Mouse (Mus musculus) adrenal gland, postnatal 4 days (tissue): Measurements from ENCODE around the gene Gm49510. TPM values are rescaled to one million over a fixed set of nuclear protein-coding genes. Genes with fewer than 3 reads are reported as not detected.

Experiments
- DNase-seq, 2 experiments: peaks; one replicate each; pipeline ENCODE4 v3.0.0; 2021 to 2022; ENCODE audit warnings: low spot score in 2 of 2, mixed read lengths in 2 of 2
- long read RNA-seq, 2 experiments: library from polyadenylated mRNA; stranded (forward); transcript quantifications; one replicate each; pipeline ENCODE4 v2.0.0; 2021
- total RNA-seq, 2 experiments: library from RNA; stranded (reverse); gene quantifications; 2 replicates each; pipeline ENCODE4 v1.2.3; 2021

Gene Gm49510
- total RNA-seq: not detected
- long read RNA-seq, experiment 1, partial matches to known transcripts: 0 of 1 reads
- long read RNA-seq, experiment 1, other reads (novel, unspliced or antisense): 1 of 1 reads
- long read RNA-seq, experiment 2, partial matches to known transcripts: 1 of 1 reads
- long read RNA-seq, experiment 2, other reads (novel, unspliced or antisense): 0 of 1 reads

GRCm38 (mm10) chr15:78899409-78899739 is at the start of gene Gm49510:
Gm49510 (plus strand) TSS chr15:78899667.
- no peak for DNase-seq

- no peak for DNase-seq
These were observed 49.2 kb upstream of the Gm49510 start for GRCm38 (mm10) chr15:78850059-78850824.

- no peak for DNase-seq
These were observed 48.5 kb upstream of the Gm49510 start for GRCm38 (mm10) chr15:78850944-78851343.

GRCm38 (mm10) chr15:78851505-78852153 is 47.8 kb upstream of the Gm49510 start:
- DNase-seq: peak; percentile 79 to 82

- no peak for DNase-seq
These were observed 44.0 kb upstream of the Gm49510 start, which contains the start of gene Lgals2 for GRCm38 (mm10) chr15:78855303-78855965. Lgals2 (minus strand) TSS chr15:78855529.

GRCm38 (mm10) chr15:78857009-78857408 is 42.5 kb upstream of the Gm49510 start:
- DNase-seq: no peak

- no peak for DNase-seq
These were observed 40.2 kb upstream of the Gm49510 start for GRCm38 (mm10) chr15:78859311-78859710.

- DNase-seq: no peak
These were observed 39.8 kb upstream of the Gm49510 start for GRCm38 (mm10) chr15:78859714-78860113.

- DNase-seq: no peak
These were observed 37.2 kb upstream of the Gm49510 start for GRCm38 (mm10) chr15:78862280-78862679.

- DNase-seq: no peak
These were observed 36.3 kb upstream of the Gm49510 start for GRCm38 (mm10) chr15:78863154-78863553.

- DNase-seq: no peak
These were observed 35.6 kb upstream of the Gm49510 start for GRCm38 (mm10) chr15:78863852-78864253.

GRCm38 (mm10) chr15:78868398-78868797 is 31.1 kb upstream of the Gm49510 start:
- no peak for DNase-seq

- no peak for DNase-seq
These were observed 30.6 kb upstream of the Gm49510 start for GRCm38 (mm10) chr15:78868826-78869233.

- no peak for DNase-seq
These were observed 29.7 kb upstream of the Gm49510 start for GRCm38 (mm10) chr15:78869775-78870174.

- DNase-seq: no peak
These were observed 27.4 kb upstream of the Gm49510 start for GRCm38 (mm10) chr15:78872021-78872608.

- no peak for DNase-seq
These were observed 25.5 kb upstream of the Gm49510 start for GRCm38 (mm10) chr15:78873803-78874435.

- DNase-seq: no peak
These were observed 24.5 kb upstream of the Gm49510 start for GRCm38 (mm10) chr15:78874989-78875388.

GRCm38 (mm10) chr15:78875537-78875936 is 23.9 kb upstream of the Gm49510 start:
- DNase-seq: no peak

- peak; percentile 58 to 60 for DNase-seq
These were observed 23.2 kb upstream of the Gm49510 start for GRCm38 (mm10) chr15:78876258-78876696.

GRCm38 (mm10) chr15:78876991-78877809 is 22.3 kb upstream of the Gm49510 start, which contains the start of gene Gga1:
Gga1 (plus strand) TSS chr15:78877190.
- DNase-seq: peak; percentile 83
